Mouse (Mus musculus): ENCODE data around the gene Nfia. TPM values are rescaled to one million over a fixed set of nuclear protein-coding genes. Genes with fewer than 3 reads are reported as not detected.

Gene Nfia
- polyA plus RNA-seq, 1 experiment = not detected

DNA sequence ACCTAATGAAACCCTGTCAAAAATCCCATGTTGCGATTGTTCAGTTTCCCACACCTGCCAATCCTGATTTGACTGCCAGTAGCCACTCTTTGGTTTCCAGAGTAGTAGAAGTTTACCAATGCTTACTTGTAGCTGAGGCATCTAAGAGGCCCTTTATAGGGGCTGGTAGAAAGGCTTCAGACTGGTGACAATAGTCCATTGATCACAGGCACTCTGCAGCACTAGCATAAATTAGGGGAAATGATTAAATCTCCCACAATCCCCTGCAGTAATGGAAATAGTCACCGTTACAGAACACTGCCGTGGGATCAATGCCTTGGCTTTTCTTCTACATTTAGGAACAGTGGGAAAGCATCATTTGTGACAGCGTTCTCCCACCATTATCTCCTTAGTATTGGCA lies 254.9 kb downstream of the Nfia start:
- no peak for TF ChIP-seq CTCF (IDR thresholded peaks at IDR 0.05; ENCODE audit: insufficient read depth, low read depth, low read length)
- no peak overlapping the region for H3K4me3 ChIP-seq (ENCODE audit: insufficient read depth, low read depth, low read length)
- H3K4me1 ChIP-seq (ENCODE audit: control insufficient read depth, insufficient read depth, low read length) = no peaks in the 10 kb centered on the region
- 53% methylated on average over 4 of the region's 4 CpGs for WGBS
- H3K27ac ChIP-seq (ENCODE audit: insufficient read depth, low read depth, low read length) = no peak overlapping the region

DNA sequence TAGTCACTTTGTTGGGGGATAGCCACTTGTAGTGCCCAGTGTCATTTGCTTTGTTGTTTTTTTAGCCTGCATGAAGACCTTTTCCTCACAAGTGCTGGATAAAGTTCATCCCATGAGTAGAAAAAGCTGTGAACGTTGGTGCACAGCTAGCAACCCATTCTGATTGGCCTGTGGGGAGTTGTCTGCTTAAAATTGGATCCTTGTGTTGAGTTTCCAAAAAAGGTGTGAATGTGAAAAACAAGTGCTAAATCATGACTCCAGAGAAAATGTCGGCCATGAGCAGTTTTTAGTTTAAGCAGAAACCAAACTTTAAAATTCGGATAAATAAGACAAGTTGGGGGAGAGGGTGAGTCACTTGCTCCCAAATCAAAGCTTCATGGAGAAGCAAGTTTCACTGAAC lies 259.3 kb downstream of the Nfia start:
- no peak for TF ChIP-seq CTCF (IDR thresholded peaks at IDR 0.05; ENCODE audit: insufficient read depth, low read depth, low read length)
- TF ChIP-seq POLR2A (IDR thresholded peaks at IDR 0.05; ENCODE audit: insufficient read depth, low read depth, low read length) = no peak
- H3K4me3 ChIP-seq (ENCODE audit: insufficient read depth, low read depth, low read length) = no peak overlapping the region
- H3K4me1 ChIP-seq (ENCODE audit: control insufficient read depth, insufficient read depth, low read length) = no peaks in the 10 kb centered on the region
- 65% methylated on average over 3 of the region's 3 CpGs for WGBS
- no peak overlapping the region for H3K27ac ChIP-seq (ENCODE audit: insufficient read depth, low read depth, low read length)

DNA sequence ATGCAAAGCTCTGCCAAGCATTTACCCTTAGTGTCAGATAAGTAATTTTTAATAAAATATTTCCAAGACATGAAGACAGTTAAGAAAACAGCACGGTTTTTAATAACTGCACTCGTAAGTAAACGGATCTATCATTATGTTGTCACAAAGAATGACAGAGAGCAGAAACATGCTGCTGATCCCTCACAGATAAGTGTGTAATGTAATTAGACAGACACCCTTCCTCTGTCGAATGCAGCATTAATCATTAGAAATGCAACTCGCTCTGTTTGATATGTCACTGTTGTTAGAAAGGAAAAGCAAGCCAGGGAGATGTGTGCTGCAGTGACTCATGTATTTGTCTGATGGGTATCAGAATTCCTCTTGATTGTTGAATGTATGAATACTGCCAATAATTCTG lies 259.8 kb downstream of the Nfia start:
- 55% methylated on average over 5 of the region's 5 CpGs for WGBS
- Histone ChIP-seq H3K27ac (ENCODE audit: insufficient read depth, low read depth, low read length) (no peak overlapping the region), H3K4me3 (ENCODE audit: insufficient read depth, low read depth, low read length) (no peak overlapping the region), H3K4me1 (ENCODE audit: control insufficient read depth, insufficient read depth, low read length) (no peaks in the 10 kb centered on the region)
- TF ChIP-seq CTCF (IDR thresholded peaks at IDR 0.05; ENCODE audit: insufficient read depth, low read depth, low read length) (no peak), POLR2A (IDR thresholded peaks at IDR 0.05; ENCODE audit: insufficient read depth, low read depth, low read length) (no peak)

DNA sequence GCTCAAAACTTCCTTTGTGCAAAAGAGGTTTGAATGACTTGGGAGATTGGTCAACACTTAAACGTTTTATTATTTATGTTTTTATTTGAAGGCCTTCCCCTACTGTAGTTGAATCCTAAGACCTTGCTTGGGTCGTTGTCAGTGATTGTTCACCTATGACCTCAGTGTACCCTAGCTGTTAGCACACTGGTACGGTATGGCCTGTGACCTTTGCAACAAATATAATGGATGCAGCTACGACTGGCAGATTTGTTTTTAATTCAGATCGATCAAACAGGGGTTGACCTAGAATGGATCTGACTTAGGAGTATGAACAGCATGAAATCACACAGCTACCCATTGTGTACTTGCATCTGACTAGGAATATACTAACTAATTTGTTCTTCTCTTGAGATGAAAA lies 266.6 kb downstream of the Nfia start:
- H3K27ac ChIP-seq (ENCODE audit: insufficient read depth, low read depth, low read length) = no peak overlapping the region
- no peak for TF ChIP-seq POLR2A (IDR thresholded peaks at IDR 0.05; ENCODE audit: insufficient read depth, low read depth, low read length)
- TF ChIP-seq CTCF (IDR thresholded peaks at IDR 0.05; ENCODE audit: insufficient read depth, low read depth, low read length) = no peak
- 78% methylated on average over 5 of the region's 5 CpGs for WGBS

DNA sequence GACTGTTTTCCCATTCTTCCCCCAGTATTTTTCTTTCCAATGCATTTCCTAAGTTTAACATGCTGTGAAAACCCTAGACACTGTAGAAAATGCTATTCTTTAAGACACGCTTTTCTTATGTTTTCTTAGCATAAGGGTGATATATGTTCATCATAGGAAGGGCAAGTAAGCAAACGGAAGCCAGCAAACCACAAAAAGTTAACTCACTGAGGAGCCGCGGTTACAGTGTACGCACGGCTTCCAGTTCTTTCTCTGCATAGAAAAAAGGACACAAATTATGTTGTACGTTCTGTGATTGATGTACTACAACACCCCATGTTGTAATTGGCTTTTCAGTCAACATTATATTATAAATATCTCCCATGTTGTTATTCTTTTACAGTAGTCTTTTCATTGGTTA lies 267.6 kb downstream of the Nfia start:
- Histone ChIP-seq H3K27ac (ENCODE audit: insufficient read depth, low read depth, low read length) (no peak overlapping the region), H3K4me3 (ENCODE audit: insufficient read depth, low read depth, low read length) (no peak overlapping the region), H3K4me1 (ENCODE audit: control insufficient read depth, insufficient read depth, low read length) (no peaks in the 10 kb centered on the region)
- no peak for TF ChIP-seq POLR2A (IDR thresholded peaks at IDR 0.05; ENCODE audit: insufficient read depth, low read depth, low read length)
- no peak for TF ChIP-seq CTCF (IDR thresholded peaks at IDR 0.05; ENCODE audit: insufficient read depth, low read depth, low read length)
- 57% methylated on average over 7 of the region's 7 CpGs for WGBS

More for the DNA sequence above, 266.6 kb downstream of the Nfia start:
- Histone ChIP-seq H3K4me3 (ENCODE audit: insufficient read depth, low read depth, low read length) (no peak overlapping the region), H3K4me1 (ENCODE audit: control insufficient read depth, insufficient read depth, low read length) (no peaks in the 10 kb centered on the region)

DNA sequence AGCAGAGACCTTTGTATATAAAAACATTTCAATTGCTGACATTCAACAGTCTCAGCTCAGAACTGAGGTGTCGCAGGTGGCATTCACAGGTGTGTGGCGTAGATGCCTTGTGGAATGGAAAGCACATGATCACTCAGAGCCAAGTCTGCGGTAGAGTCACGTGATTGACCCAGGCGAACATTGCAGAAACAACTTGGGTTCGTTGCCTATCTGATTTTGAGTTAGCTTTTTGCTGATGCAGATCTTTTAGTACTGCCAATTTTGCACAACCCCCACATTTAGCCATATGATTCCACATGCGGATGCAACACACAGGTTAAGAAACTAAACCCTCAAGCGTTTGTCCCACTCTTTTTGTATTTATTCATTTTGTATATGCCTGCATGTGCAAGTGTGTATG lies 272.1 kb downstream of the Nfia start:
- 94% methylated on average over 8 of the region's 8 CpGs for WGBS
- TF ChIP-seq CTCF (IDR thresholded peaks at IDR 0.05; ENCODE audit: insufficient read depth, low read depth, low read length) = no peak
- TF ChIP-seq POLR2A (IDR thresholded peaks at IDR 0.05; ENCODE audit: insufficient read depth, low read depth, low read length) = no peak

DNA sequence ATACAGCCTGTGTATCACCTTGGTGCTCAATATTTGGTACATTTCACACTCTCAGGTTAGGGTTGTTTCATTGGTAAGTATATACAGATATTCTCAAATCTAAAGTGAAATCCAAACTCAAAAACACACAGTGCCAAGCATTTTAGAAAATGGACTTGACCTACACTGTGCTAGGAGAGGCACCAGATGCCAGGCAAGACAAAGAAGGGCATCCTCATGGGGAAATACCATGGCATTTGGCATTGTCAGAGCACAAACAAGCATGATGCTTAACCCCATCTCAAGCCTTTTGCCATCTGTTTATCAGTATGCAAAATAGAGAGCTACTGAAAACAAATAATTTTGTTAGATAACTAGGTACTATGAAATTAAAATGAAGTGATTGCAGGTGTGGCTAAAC lies 274.8 kb downstream of the Nfia start:
- Histone ChIP-seq H3K4me1 (ENCODE audit: control insufficient read depth, insufficient read depth, low read length) (no peaks in the 10 kb centered on the region), H3K27ac (ENCODE audit: insufficient read depth, low read depth, low read length) (no peak overlapping the region), H3K4me3 (ENCODE audit: insufficient read depth, low read depth, low read length) (no peak overlapping the region)
- no peak for TF ChIP-seq CTCF (IDR thresholded peaks at IDR 0.05; ENCODE audit: insufficient read depth, low read depth, low read length)
- no peak for TF ChIP-seq POLR2A (IDR thresholded peaks at IDR 0.05; ENCODE audit: insufficient read depth, low read depth, low read length)

More for the DNA sequence above, 272.1 kb downstream of the Nfia start:
- H3K4me1 ChIP-seq (ENCODE audit: control insufficient read depth, insufficient read depth, low read length) = no peaks in the 10 kb centered on the region
- no peak overlapping the region for H3K27ac ChIP-seq (ENCODE audit: insufficient read depth, low read depth, low read length)
- H3K4me3 ChIP-seq (ENCODE audit: insufficient read depth, low read depth, low read length) = no peak overlapping the region

DNA sequence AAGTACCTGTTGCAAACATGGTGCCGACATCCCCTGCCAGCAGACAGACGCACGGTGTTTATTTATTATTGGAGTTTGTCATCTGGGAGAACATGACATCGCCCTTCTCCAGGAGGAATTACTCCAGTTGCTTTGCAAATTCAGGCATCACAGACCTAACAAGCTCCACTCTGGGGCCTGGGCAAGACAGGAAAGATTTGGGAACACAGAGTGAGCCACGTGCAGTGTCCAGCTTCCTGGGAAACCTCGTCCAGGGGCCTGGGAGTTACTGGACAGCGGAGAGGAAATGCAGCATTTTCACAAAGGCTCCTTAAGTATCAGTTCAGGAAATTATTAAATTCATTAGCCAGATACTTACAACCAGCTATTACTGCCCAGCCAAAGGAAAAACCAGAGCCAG lies 277.1 kb downstream of the Nfia start:
- no peak for TF ChIP-seq POLR2A (IDR thresholded peaks at IDR 0.05; ENCODE audit: insufficient read depth, low read depth, low read length)
- TF ChIP-seq CTCF (IDR thresholded peaks at IDR 0.05; ENCODE audit: insufficient read depth, low read depth, low read length) = no peak
- Histone ChIP-seq H3K4me1 (ENCODE audit: control insufficient read depth, insufficient read depth, low read length) (no peaks in the 10 kb centered on the region), H3K27ac (ENCODE audit: insufficient read depth, low read depth, low read length) (no peak overlapping the region), H3K4me3 (ENCODE audit: insufficient read depth, low read depth, low read length) (no peak overlapping the region)
- 52% methylated on average over 7 of the region's 7 CpGs for WGBS

DNA sequence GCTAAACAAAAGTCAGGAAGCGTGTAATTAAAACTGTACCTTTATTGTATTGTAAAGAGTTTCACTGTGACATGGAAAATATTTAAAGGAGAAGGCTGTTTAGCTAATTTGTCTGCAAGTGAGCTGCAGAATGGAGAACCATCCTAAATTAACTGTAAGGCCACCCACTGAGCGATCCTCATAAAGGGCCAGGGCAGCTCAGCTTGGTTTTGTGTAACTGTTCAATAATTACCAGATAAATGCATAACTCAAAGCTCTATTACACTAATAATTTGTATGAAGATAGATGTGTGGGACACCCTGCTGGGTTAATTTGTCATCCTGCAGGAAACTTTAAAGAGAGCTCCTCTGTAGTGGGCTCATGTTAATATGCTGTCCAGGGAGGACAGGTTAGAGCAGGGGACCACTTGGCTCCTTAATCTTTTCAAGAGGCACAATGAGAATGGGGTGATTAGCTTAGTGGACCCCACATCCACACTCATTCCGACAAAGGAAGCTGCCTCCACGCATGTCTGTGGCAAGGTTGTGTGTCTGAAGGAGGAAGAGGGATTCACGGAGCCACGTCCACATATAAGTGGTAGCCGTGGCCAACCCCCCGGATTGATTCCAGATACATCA lies 277.6 kb downstream of the Nfia start:
- TF ChIP-seq CTCF (IDR thresholded peaks at IDR 0.05; ENCODE audit: insufficient read depth, low read depth, low read length) (no peak), POLR2A (IDR thresholded peaks at IDR 0.05; ENCODE audit: insufficient read depth, low read depth, low read length) (no peak)
- no peak overlapping the region for H3K27ac ChIP-seq (ENCODE audit: insufficient read depth, low read depth, low read length)
- H3K4me1 ChIP-seq (ENCODE audit: control insufficient read depth, insufficient read depth, low read length) = no peaks in the 10 kb centered on the region
- WGBS = 87% methylated on average over 8 of the region's 8 CpGs
- no peak overlapping the region for H3K4me3 ChIP-seq (ENCODE audit: insufficient read depth, low read depth, low read length)

DNA sequence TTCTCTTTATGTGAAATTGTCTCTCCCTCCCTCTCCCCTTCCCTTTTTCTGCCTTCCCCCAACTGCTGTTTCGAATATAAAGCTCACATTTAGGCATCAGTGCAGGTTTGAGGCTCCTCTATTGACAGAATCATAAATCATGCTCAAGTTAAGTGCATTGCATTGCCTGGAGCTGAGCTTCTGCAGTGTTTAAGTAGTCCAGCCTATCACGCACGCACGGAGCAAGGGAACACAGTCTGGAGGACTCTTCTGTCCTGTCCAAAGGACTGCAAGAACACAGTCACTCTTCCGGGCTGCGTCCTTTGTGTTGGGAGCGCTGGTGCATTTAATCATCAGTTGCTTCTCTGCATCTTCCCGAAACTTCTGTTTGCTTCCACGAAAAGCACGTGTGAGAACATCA lies 278.2 kb downstream of the Nfia start:
- Histone ChIP-seq H3K4me1 (ENCODE audit: control insufficient read depth, insufficient read depth, low read length) (no peaks in the 10 kb centered on the region), H3K27ac (ENCODE audit: insufficient read depth, low read depth, low read length) (no peak overlapping the region), H3K4me3 (ENCODE audit: insufficient read depth, low read depth, low read length) (no peak overlapping the region)
- WGBS = 77% methylated on average over 10 of the region's 10 CpGs
- TF ChIP-seq POLR2A (IDR thresholded peaks at IDR 0.05; ENCODE audit: insufficient read depth, low read depth, low read length) (no peak), CTCF (IDR thresholded peaks at IDR 0.05; ENCODE audit: insufficient read depth, low read depth, low read length) (no peak)
